Mouse (Mus musculus) B cell, adult 67 days (primary cell): ENCODE results near the gene Olfr948. TPM values are rescaled to one million over a fixed set of nuclear protein-coding genes. Genes with fewer than 3 reads are reported as not detected.

Experiments used
- total RNA-seq, 2 experiments: library from RNA; stranded (reverse); gene quantifications; 4 replicates each; pipeline ENCODE4 v1.2.4; 2023

The Olfr948 gene
- total RNA-seq = not detected

GRCm38 (mm10) chr9:39325945-39326344, at the start of gene Olfr948:
Olfr948 (minus strand) TSS chr9:39326045.

GRCm38 (mm10) chr9:39276718-39277117, 49.1 kb downstream of the Olfr948 start, which contains the start of gene Olfr945:
Olfr945 (minus strand) TSS chr9:39276818.

Other genes with a start within 250 kb of the Olfr948 start
- gene Olfr938, start 247.2 kb downstream of the Olfr948 start, total RNA-seq = not detected
- not detected for gene Olfr27, start 197.9 kb downstream of the Olfr948 start, total RNA-seq
- gene Olfr943, start 159.7 kb downstream of the Olfr948 start, total RNA-seq = not detected
- not detected for gene Olfr944, start 124.1 kb downstream of the Olfr948 start, total RNA-seq
- not detected for gene Olfr1537, start 76.1 kb downstream of the Olfr948 start, total RNA-seq
- gene Olfr945, start 49.2 kb downstream of the Olfr948 start, total RNA-seq = not detected
- gene Olfr951, start 61.4 kb upstream of the Olfr948 start, total RNA-seq = not detected
- not detected for gene Olfr952, start 101.1 kb upstream of the Olfr948 start, total RNA-seq
- gene Olfr954, start 130.7 kb upstream of the Olfr948 start, total RNA-seq = not detected
- gene Olfr955, start 145.9 kb upstream of the Olfr948 start, total RNA-seq = not detected
- gene Olfr44, start 167.9 kb upstream of the Olfr948 start, total RNA-seq = not detected
- gene Olfr957, start 189.8 kb upstream of the Olfr948 start, total RNA-seq = not detected
- gene Olfr958, start 228.0 kb upstream of the Olfr948 start, total RNA-seq = not detected
- not detected for gene Olfr959, start 249.5 kb upstream of the Olfr948 start, total RNA-seq